Mouse (Mus musculus) hindlimb bud, embryonic 11.5 days (tissue): ENCODE measurements around the gene Adk.
A peak's percentile ranks its signal among the peaks of the same experiment; 100 is the strongest.

Experiments used
- DNase-seq: peaks from one replicate; pipeline ENCODE4 v3.0.0-alpha.2; 2012; ENCODE audit warnings: low read depth, low spot score; ENCODE audit errors: extremely low spot score

Adk gene

DNA sequence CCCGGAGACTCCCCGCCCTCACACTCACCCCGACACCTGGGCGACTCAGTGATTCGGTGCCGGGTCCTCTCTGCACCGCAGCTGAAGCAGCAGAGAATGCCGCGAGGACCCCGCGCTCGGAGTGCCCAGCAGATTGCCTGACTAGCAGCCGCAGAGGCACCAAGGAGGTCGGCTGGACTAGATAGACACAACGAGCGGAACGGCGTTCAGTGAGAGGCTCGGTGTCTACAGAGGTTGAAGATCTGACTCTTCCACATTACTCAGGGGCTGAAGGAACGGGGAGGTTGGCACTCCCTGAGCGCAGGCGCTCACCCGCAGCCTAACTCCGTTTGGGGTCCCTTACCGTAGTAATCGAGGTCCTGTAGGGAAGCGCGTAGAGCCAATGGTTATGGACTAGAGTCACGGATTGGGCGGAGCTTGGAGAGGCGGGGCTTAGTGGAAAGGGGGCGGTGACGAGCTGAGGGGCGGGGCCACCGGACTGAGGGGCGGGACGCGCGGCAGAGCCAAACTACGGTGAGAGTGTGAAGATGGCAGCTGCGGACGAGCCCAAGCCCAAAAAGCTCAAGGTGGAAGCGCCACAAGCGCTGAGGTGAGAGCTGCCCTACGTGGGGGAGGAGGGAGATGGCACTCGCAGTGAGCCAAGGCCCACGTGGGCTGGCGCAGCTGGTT, at the start of gene Adk, which contains the start of gene Ap3m1:
Adk (plus strand) TSS at position 463 of the 669 bp plus-strand sequence.
Ap3m1 (minus strand) TSS at position 397 of the 669 bp plus-strand sequence.
- DNase-seq = peak; percentile 89

DNA sequence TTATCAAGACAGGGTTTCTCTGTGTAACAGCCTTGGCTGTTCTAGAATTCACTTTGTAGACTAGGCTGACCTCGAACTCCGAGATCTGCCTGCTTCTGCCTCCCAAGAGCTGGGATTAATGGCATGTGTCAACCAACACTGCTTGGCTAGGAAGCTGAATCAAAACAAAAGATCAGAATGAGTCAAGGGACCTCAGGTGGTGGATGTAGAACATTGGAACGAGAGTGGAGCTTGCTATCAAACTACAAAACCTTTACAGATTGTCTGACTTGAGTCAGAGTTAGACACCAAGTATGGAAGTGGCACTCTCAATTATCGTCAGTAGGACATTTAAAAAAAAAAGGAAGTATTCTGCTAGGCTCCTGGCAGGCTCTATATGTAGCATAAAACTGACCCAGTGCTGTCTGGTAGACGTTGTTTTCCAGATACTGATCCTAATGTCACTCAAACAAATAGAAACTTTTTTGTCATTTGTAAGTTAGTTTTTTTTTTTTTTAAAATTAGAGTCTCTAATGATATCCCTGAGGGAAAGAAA, 38.5 kb upstream of the Adk start:
- DNase-seq = no peak

GRCm38 (mm10) chr14:21017871-21018270, 34.5 kb upstream of the Adk start:
- no peak for DNase-seq

DNA sequence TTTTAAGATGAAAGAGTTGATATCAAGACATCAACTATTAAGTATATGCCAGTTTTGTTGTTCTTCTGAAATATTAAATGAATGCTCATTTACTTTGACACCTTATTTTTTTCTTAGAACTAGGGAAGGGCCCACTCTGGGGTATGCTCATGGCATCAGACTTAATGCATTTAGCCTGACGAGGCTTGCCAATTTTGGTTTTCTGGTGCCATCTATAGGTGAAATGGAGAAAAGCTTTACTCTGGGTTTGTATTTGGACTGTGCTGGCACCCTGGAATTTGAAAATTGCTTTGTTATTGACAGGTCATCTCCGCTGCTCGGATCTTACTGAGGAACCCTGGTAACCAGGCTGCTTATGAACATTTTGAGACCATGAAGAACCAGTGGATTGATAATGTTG, 33.4 kb upstream of the Adk start:
- DNase-seq = peak; percentile 16

GRCm38 (mm10) chr14:21020435-21020834, 31.9 kb upstream of the Adk start:
- no peak for DNase-seq

- DNase-seq = no peak
Observed at GRCm38 (mm10) chr14:21027542-21027941, 24.8 kb upstream of the Adk start.

DNA sequence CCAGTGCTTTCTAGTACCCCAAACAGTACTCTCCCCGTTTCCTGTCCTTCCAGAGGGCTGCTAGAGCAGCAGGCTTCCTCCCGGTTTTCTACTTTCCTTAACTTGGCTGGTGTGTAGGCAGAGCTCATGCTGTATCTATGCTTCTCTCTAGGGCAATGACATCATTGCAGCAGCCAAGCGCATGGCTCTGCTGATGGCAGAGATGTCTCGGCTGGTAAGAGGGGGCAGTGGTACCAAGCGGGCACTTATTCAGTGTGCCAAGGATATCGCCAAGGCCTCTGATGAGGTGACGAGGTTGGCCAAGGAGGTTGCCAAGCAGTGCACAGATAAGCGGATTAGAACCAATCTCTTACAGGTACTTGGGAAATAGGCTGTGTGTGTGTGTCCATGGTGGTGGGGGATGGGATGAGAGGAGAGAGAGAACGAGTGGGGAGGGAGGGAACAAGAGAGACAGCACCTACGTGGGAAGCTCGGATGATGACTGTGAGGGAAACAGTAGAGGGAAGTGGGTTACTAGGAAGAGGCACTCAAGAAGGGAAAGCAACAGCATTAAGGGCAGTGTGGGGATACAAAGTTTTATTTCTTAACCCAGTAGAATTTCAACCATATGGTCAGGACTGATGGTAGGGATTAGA, 23.2 kb upstream of the Adk start:
- DNase-seq = no peak

DNA sequence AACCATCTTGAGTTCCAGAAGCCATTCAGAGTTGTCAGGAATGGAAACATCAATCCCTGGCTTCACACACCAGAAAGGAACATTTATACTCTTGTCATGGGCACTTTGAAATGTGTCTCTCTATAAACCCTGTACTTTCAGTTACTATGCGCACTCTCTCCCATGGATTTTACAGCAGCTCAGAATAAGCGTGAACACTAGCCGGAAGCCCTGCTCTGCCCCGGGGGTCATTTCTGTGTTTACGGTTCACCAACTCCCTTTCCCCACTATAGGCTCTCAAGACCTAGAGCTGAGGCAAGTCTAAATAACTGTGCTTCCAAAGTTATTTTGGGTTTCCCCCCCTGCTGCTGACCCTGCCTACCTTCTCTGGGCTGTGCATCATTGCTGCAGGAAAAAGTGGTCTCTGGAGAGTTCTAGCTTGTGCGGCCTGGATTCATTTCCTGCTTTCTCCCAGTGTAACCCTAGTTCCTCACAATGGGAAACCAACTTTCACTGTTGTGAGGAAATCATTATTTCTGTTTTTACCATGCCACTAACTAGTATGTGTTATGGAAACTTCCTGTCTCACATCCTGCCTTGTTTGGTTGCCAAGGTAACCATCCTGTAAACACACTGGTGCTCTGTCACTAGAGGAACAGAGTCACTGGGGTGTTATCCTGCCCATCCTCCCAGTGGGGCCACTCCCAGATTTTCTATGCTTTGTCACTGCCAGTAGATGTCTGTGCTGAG, 20.4 kb upstream of the Adk start:
- no peak for DNase-seq

DNA sequence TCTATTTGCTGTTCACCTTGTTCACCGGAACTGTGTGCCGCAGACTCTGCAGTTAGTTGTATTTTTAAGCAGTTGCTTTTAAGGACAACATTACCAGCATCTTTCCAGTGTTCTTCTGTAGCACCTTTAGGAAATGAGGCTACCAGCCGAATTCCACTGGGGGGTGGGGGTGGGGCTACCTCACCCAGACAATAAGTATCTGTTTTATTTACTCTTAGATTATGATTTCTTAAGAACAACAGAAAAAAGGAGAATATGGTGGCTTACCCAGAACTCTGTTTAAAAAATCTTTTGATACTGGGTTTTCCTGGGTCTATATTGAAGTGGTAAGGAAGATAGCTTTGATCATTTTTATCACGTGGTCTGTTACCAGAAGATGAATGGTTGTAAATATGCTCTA, 18.1 kb upstream of the Adk start:
- no peak for DNase-seq

- DNase-seq = no peak
Observed at GRCm38 (mm10) chr14:21034791-21035190, 17.6 kb upstream of the Adk start.

- no peak for DNase-seq
Observed at GRCm38 (mm10) chr14:21039077-21039476, 13.3 kb upstream of the Adk start.

- no peak for DNase-seq
Observed at GRCm38 (mm10) chr14:21039623-21040022, 12.8 kb upstream of the Adk start.

- DNase-seq = no peak
Observed at GRCm38 (mm10) chr14:21047840-21048239, 4.5 kb upstream of the Adk start.

DNA sequence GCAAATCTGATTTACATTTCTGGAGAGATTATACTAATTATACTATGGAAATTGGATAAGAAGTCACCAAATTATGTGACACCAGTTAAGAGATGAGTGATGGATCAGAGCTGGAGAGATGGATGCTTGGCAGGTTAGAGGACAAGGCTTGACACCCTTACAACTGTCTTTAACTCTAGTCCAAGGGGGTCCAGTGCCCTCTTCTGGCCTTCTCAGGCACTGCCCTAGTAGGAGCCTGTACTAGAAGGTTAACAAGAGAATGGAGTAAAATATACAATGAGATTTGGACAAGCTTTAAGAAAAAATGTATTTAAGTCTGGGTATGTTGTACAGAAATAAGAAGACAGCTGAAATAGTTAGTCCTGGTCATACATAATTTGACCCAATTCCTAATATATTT, 3.5 kb upstream of the Adk start:
- no peak for DNase-seq

- no peak for DNase-seq
Observed at GRCm38 (mm10) chr14:21050734-21051133, 1.6 kb upstream of the Adk start.

DNA sequence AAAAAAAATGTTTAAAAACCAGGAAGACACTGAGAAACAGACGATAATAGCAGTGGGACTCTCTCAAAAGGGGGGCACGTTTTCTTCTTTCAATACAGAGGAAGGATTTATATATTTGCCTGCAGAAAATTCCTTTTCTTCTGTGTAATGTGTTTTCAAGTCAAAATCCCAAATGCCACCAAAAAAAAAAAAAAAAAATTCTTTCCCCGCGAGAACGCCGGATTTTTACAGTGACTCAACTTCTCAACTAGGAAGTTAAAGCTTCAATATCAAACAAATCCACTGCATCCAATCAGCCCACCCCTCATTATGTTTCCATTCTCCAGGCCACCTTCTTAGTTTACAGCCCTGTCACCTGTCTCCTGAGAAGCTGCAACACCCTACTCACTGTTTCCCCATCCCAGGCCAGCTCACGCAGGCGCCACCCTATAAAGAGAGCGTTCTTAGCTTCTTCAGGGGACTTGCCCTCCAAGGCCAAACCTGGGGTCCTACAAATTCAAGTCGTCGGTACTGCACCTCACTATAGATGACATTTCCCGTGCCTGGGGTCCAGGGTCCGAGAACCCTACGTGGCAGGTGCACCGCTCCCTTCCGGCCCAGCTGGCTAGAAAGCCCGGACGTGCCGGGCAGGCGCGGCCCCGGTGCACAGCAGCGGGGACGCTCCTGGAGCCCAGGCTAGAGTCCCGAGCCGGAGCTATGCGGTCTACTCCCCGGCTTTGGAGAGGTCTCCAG, 828 bp upstream of the Adk start:
- no peak for DNase-seq

DNA sequence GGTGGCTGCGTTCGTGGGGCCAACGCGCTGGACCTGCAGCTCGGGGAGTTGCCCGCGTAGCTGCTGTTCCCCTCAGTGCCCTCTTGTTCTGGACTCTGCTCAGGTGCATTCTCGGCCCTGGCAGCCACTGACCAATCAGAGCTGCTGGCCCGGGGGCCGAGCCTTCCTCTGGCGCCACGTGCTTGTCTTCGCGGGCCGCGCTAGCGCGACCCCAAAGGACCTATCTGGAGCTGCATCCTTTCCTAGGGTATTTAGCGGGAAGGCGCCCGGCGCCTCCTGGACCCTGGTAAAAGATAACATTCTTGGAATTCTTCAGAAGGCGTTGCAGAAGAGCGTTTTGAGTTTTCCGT, 382 bp downstream of the Adk start:
- peak; percentile 53 for DNase-seq

- no peak for DNase-seq
Observed at GRCm38 (mm10) chr14:21053151-21053550, 777 bp downstream of the Adk start.

- no peak for DNase-seq
Observed at GRCm38 (mm10) chr14:21053586-21053985, 1.2 kb downstream of the Adk start.

DNA sequence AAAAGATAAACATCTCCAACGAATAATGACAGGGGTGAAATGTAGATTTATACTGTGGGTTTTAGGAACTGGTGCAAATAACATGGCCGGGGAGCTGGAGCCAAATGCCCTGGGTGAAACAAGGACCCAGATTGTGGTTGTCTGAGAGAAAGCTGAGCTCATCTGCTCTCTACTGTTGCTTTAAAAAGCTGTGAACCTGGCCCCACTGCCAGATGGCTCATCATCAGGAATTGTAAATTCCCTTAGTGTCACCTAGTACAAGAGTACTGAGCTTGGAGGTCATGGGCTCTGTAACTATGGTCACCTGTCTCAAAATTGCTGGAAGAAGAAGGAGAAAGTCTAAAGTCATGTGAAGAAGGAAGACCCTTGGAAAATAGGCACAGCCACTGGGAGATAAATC, 6.6 kb downstream of the Adk start:
- no peak for DNase-seq

DNA sequence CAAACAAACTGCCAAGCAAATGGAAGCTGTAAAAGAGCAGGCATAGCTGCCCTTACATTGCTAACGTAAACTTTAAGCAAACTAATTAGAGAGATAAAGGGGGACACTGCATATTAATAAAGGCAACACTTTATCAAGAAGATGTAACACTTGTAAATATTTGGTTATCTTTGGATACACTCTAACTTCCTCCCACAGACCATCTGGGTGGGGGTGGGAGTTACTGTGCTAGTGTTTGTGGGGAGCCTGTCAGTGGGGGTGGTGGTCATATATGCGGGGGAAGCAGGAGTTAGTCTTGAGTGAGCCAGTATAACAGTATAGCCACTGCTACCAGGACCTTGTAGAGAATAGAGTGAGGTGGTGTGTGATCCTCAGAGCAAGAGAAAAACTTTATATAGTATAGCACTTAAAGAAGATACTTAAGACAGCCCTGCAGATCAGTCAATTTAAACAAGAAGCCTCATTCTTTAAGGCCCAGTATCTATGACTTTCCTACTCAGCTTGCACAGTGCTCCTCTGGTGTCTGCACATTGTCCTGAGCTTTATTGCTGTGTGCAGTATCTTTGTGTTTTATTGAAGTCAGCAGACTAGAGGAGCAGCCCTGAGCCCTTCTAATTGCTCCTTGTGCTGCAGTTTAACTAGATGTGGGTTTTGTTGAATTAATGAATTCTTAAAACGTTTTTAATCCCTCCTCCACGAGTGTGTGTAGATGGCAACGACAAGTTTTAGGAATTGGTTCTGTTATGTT, 10.6 kb downstream of the Adk start:
- DNase-seq = no peak
